Mouse (Mus musculus) small intestine, adult 2 months (tissue): ENCODE measurements around the gene Orm3.

Source experiments
- CTCF ChIP-seq: fragments of 200-500 bp; IDR thresholded peaks from 2 replicates; pipeline ENCODE4 v1.5.1; 2012; ENCODE audit warnings: low read depth, mild to moderate bottlenecking, control low read depth, inconsistent platforms, low read length, moderate library complexity, mixed read lengths; ENCODE audit not compliant: insufficient replicate concordance, insufficient read length; ENCODE audit errors: extremely low read depth
- POLR2A ChIP-seq: fragments of 200-500 bp; IDR thresholded peaks from 2 replicates; pipeline ENCODE4 v1.6.1; 2012; ENCODE audit warnings: low read depth, mild to moderate bottlenecking, control low read depth, inconsistent platforms, low read length, moderate library complexity

- no peak for TF ChIP-seq CTCF
- TF ChIP-seq POLR2A, result no peak
Observed at GRCm38 (mm10) chr4:63314063-63314462, 41.9 kb upstream of the Orm3 start.
